Mouse (Mus musculus): ENCODE results near the gene Lnpk. TPM values are rescaled to one million over a fixed set of nuclear protein-coding genes. Genes with fewer than 3 reads are reported as not detected.

Lnpk gene
- polyA plus RNA-seq, 1 experiment from 2014 or later: 19.1 TPM

- Histone ChIP-seq H3K9me3 (replicated peaks; ENCODE audit: control insufficient read depth, low read length) (no peaks in the 10 kb centered on the region), H3K36me3 (ENCODE audit: control insufficient read depth, insufficient read depth, low read length) (no peaks in the 10 kb centered on the region), H3K9ac (ENCODE audit: low read length) (no peak overlapping the region), H3K27me3 (ENCODE audit: control insufficient read depth, insufficient read depth, low read length) (no peaks in the 10 kb centered on the region), H3K4me2 (ENCODE audit: low read depth, low read length) (no peak overlapping the region), H3K27ac (ENCODE audit: low read length) (no peak overlapping the region), H3K4me3 (replicated peaks; ENCODE audit: low read length) (no peak overlapping the region), H3K4me1 (ENCODE audit: control insufficient read depth, insufficient read depth, low read length) (no peaks in the 10 kb centered on the region)
- no peak for ATAC-seq (ENCODE audit: insufficient read depth, low FRiP score)
- WGBS: 77% methylated on average over 3 of the region's 3 CpGs
These were observed 17.9 kb upstream of the Lnpk start for GRCm38 (mm10) chr2:74597169-74597568.

GRCm38 (mm10) chr2:74596094-74596493, 16.9 kb upstream of the Lnpk start:
- no peaks in the 10 kb centered on the region for H3K4me1 ChIP-seq (ENCODE audit: control insufficient read depth, insufficient read depth, low read length)
- no peaks in the 10 kb centered on the region for H3K36me3 ChIP-seq (ENCODE audit: control insufficient read depth, insufficient read depth, low read length)
- H3K27me3 ChIP-seq (ENCODE audit: control insufficient read depth, insufficient read depth, low read length): no peaks in the 10 kb centered on the region
- no peak overlapping the region for H3K27ac ChIP-seq (ENCODE audit: low read length)
- H3K4me3 ChIP-seq (replicated peaks; ENCODE audit: low read length): no peak overlapping the region
- no peaks in the 10 kb centered on the region for H3K9me3 ChIP-seq (replicated peaks; ENCODE audit: control insufficient read depth, low read length)
- ATAC-seq (ENCODE audit: insufficient read depth, low FRiP score): peak; percentile 37; the same call in 1 of the 2 replicates
- H3K4me2 ChIP-seq (ENCODE audit: low read depth, low read length): no peak overlapping the region
- H3K9ac ChIP-seq (ENCODE audit: low read length): no peak overlapping the region

DNA sequence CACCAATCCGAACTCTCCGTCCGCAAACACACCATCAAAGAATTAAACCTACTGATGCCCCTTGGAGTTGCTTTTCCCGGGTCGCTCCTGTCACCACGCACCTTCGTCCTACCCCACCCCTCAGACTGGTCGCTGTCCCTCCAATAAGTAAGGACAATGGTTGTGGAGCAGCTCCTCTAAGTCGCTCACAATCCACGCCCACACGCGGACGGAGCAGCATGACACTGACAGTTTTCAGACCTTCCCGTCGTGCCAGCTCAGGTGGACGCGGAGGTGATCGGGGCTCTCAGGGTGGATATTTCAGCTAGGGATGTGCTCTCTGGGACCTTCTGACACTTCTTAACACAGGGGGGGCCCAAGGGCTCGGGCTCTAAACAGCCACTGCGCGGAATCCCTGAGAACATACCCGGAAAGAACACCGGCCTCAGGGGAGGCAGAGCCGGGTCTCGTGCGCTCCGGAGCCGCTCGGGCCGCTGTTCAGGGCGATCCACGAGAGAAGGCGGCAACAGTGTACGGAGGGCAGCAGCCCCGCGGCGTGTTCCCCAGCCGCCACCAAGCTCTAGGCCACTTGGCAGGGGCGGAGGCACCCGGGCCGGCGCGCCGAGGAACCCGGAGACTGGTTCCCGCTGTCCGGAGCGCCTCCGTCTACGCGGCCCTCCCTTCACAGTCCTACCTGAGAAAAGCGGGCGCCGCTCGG, 941 bp downstream of the Lnpk start:
- 0 out of 2 replicates have a peak, but pooled peaks cover 4% of the 10 kb centered on the region for H3K4me1 ChIP-seq (ENCODE audit: control insufficient read depth, insufficient read depth, low read length)
- peak overlapping the region; percentile 96 for H3K4me3 ChIP-seq (replicated peaks; ENCODE audit: low read length)
- no peaks in the 10 kb centered on the region for H3K9me3 ChIP-seq (replicated peaks; ENCODE audit: control insufficient read depth, low read length)
- peak overlapping the region; percentile 80 for H3K27ac ChIP-seq (ENCODE audit: low read length)
- WGBS: under 1% methylated on average over 54 of the region's 55 CpGs
- H3K9ac ChIP-seq (ENCODE audit: low read length): peak overlapping the region; percentile 97
- peak; percentile 74 for ATAC-seq (ENCODE audit: insufficient read depth, low FRiP score)
- H3K4me2 ChIP-seq (ENCODE audit: low read depth, low read length): peak overlapping the region; percentile 75
- H3K27me3 ChIP-seq (ENCODE audit: control insufficient read depth, insufficient read depth, low read length): no peaks in the 10 kb centered on the region
- H3K36me3 ChIP-seq (ENCODE audit: control insufficient read depth, insufficient read depth, low read length): no peaks in the 10 kb centered on the region

DNA sequence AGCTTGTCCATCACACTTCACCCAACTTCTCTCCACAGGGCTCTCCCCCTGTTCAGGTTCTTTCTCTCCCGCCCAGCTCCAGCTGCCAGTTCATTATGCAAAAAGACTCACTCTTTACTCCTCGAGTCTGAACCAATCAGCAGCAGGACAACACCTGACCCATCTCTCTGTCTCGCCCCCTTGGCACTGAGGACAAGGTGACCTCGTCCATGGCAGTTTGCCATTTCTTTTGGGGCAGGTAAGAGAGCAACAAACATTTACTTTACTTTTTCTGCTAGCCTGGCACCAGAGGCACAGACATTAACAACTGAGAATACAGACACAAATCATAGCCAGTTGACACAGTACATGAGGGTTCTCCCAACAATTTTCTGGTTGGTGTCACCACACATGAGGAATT, 8.8 kb downstream of the Lnpk start:
- Histone ChIP-seq H3K4me3 (replicated peaks; ENCODE audit: low read length) (no peak overlapping the region), H3K4me1 (ENCODE audit: control insufficient read depth, insufficient read depth, low read length) (no peaks in the 10 kb centered on the region), H3K27me3 (ENCODE audit: control insufficient read depth, insufficient read depth, low read length) (no peaks in the 10 kb centered on the region), H3K9ac (ENCODE audit: low read length) (no peak overlapping the region), H3K27ac (ENCODE audit: low read length) (no peak overlapping the region), H3K9me3 (replicated peaks; ENCODE audit: control insufficient read depth, low read length) (no peaks in the 10 kb centered on the region), H3K4me2 (ENCODE audit: low read depth, low read length) (no peak overlapping the region), H3K36me3 (ENCODE audit: control insufficient read depth, insufficient read depth, low read length) (no peaks in the 10 kb centered on the region)
- WGBS: 76% methylated on average over 4 of the region's 4 CpGs
- ATAC-seq (ENCODE audit: insufficient read depth, low FRiP score): no peak

GRCm38 (mm10) chr2:74559822-74560221, 19.4 kb downstream of the Lnpk start:
- no peaks in the 10 kb centered on the region for H3K9me3 ChIP-seq (replicated peaks; ENCODE audit: control insufficient read depth, low read length)
- H3K4me2 ChIP-seq (ENCODE audit: low read depth, low read length): no peak overlapping the region
- H3K4me1 ChIP-seq (ENCODE audit: control insufficient read depth, insufficient read depth, low read length): no peaks in the 10 kb centered on the region
- 68% methylated on average over 2 of the region's 2 CpGs for WGBS
- H3K36me3 ChIP-seq (ENCODE audit: control insufficient read depth, insufficient read depth, low read length): no peaks in the 10 kb centered on the region
- H3K9ac ChIP-seq (ENCODE audit: low read length): no peak overlapping the region
- ATAC-seq (ENCODE audit: insufficient read depth, low FRiP score): no peak
- no peaks in the 10 kb centered on the region for H3K27me3 ChIP-seq (ENCODE audit: control insufficient read depth, insufficient read depth, low read length)
- H3K4me3 ChIP-seq (replicated peaks; ENCODE audit: low read length): no peak overlapping the region
- H3K27ac ChIP-seq (ENCODE audit: low read length): no peak overlapping the region

DNA sequence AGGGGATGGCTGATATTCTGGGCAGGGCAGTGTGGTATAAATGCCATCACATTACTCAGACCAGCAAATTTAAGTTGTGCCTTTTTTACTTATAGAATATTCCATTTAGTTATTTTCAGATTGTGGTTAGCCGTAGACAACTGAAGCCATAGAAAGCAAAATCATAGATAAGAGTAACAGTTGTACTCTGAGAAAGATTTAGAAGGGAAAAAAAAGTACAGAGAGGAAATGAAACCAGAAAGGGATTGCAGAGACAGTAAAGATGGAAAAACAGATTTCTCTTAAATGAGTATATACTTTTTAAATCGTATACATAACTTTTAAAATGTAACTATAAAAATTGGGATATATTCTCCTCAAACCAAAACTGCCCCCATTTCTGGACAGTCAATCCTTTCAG, 20.1 kb downstream of the Lnpk start:
- Histone ChIP-seq H3K4me2 (ENCODE audit: low read depth, low read length) (no peak overlapping the region), H3K9me3 (replicated peaks; ENCODE audit: control insufficient read depth, low read length) (no peaks in the 10 kb centered on the region), H3K27ac (ENCODE audit: low read length) (no peak overlapping the region), H3K27me3 (ENCODE audit: control insufficient read depth, insufficient read depth, low read length) (no peaks in the 10 kb centered on the region), H3K9ac (ENCODE audit: low read length) (no peak overlapping the region), H3K4me3 (replicated peaks; ENCODE audit: low read length) (no peak overlapping the region), H3K36me3 (ENCODE audit: control insufficient read depth, insufficient read depth, low read length) (no peaks in the 10 kb centered on the region), H3K4me1 (ENCODE audit: control insufficient read depth, insufficient read depth, low read length) (no peaks in the 10 kb centered on the region)
- 88% methylated on average over 2 of the region's 2 CpGs for WGBS
- no peak for ATAC-seq (ENCODE audit: insufficient read depth, low FRiP score)

- ATAC-seq (ENCODE audit: insufficient read depth, low FRiP score): no peak
- Histone ChIP-seq H3K9me3 (replicated peaks; ENCODE audit: control insufficient read depth, low read length) (no peaks in the 10 kb centered on the region), H3K9ac (ENCODE audit: low read length) (no peak overlapping the region), H3K4me1 (ENCODE audit: control insufficient read depth, insufficient read depth, low read length) (no peaks in the 10 kb centered on the region), H3K4me2 (ENCODE audit: low read depth, low read length) (no peak overlapping the region), H3K27me3 (ENCODE audit: control insufficient read depth, insufficient read depth, low read length) (no peaks in the 10 kb centered on the region), H3K36me3 (ENCODE audit: control insufficient read depth, insufficient read depth, low read length) (peaks cover 4% of the 10 kb centered on the region; the same call in 1 of the 2 replicates), H3K4me3 (replicated peaks; ENCODE audit: low read length) (no peak overlapping the region), H3K27ac (ENCODE audit: low read length) (no peak overlapping the region)
- WGBS: 73% methylated on average over 2 of the region's 2 CpGs
These were observed 21.8 kb downstream of the Lnpk start for GRCm38 (mm10) chr2:74557451-74557850.

- Histone ChIP-seq H3K9ac (ENCODE audit: low read length) (no peak overlapping the region), H3K27ac (ENCODE audit: low read length) (no peak overlapping the region), H3K36me3 (ENCODE audit: control insufficient read depth, insufficient read depth, low read length) (peaks cover 4% of the 10 kb centered on the region; the same call in 1 of the 2 replicates), H3K9me3 (replicated peaks; ENCODE audit: control insufficient read depth, low read length) (no peaks in the 10 kb centered on the region), H3K27me3 (ENCODE audit: control insufficient read depth, insufficient read depth, low read length) (no peaks in the 10 kb centered on the region), H3K4me3 (replicated peaks; ENCODE audit: low read length) (no peak overlapping the region), H3K4me1 (ENCODE audit: control insufficient read depth, insufficient read depth, low read length) (no peaks in the 10 kb centered on the region), H3K4me2 (ENCODE audit: low read depth, low read length) (no peak overlapping the region)
- ATAC-seq (ENCODE audit: insufficient read depth, low FRiP score): no peak
These were observed 27.3 kb downstream of the Lnpk start for GRCm38 (mm10) chr2:74551929-74552328.

DNA sequence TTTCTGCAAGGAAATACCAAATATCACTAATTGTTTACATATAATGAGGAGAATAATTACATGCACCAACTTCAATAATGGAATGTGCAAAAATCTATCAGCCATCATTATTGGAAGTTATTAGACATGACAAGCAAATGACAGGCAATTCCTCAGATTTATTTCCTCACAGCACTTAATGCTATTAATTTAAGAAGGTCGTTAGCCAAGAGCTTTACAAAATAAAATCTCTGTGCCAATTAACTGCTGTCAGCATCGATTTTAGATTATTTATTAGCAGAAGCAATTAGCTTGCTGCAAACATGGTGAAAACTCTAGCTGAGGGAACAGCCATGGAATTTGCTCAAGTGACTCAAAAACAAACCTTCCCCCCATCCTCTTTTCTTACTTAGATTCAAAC, 30.9 kb downstream of the Lnpk start:
- ATAC-seq (ENCODE audit: insufficient read depth, low FRiP score): no peak
- no peaks in the 10 kb centered on the region for H3K27me3 ChIP-seq (ENCODE audit: control insufficient read depth, insufficient read depth, low read length)
- no peak overlapping the region for H3K27ac ChIP-seq (ENCODE audit: low read length)
- no peak overlapping the region for H3K9ac ChIP-seq (ENCODE audit: low read length)
- no peaks in the 10 kb centered on the region for H3K4me1 ChIP-seq (ENCODE audit: control insufficient read depth, insufficient read depth, low read length)
- 79% methylated on average over 2 of the region's 2 CpGs for whole genome bisulfite sequencing
- H3K4me2 ChIP-seq (ENCODE audit: low read depth, low read length): no peak overlapping the region
- no peaks in the 10 kb centered on the region for H3K9me3 ChIP-seq (replicated peaks; ENCODE audit: control insufficient read depth, low read length)
- no peak overlapping the region for H3K4me3 ChIP-seq (replicated peaks; ENCODE audit: low read length)
- H3K36me3 ChIP-seq (ENCODE audit: control insufficient read depth, insufficient read depth, low read length): peaks cover 4% of the 10 kb centered on the region; the same call in 1 of the 2 replicates
